Mouse (Mus musculus) brain, embryonic 14.5 days (tissue): Measurements from ENCODE around the gene Itgb3bp. TPM values are rescaled to one million over a fixed set of nuclear protein-coding genes. Genes with fewer than 3 reads are reported as not detected.

Experiments
- DNase-seq: peaks from one replicate; pipeline ENCODE4 v3.0.0-alpha.2; 2011; ENCODE audit warnings: low read depth
- CTCF ChIP-seq: fragments of 200-500 bp; IDR thresholded peaks from 2 replicates; pipeline ENCODE4 v1.5.1; 2012; ENCODE audit warnings: inconsistent platforms, mild to moderate bottlenecking, moderate library complexity, borderline replicate concordance; ENCODE audit not compliant: insufficient read depth, insufficient read length; ENCODE audit errors: extremely low read depth
- POLR2A ChIP-seq: fragments of 200-500 bp; IDR thresholded peaks from 2 replicates; pipeline ENCODE4 v1.6.1; 2012; ENCODE audit warnings: mild to moderate bottlenecking, inconsistent platforms, borderline replicate concordance; ENCODE audit not compliant: poor library complexity, insufficient read depth, insufficient read length, severe bottlenecking; ENCODE audit errors: extremely low read depth
- polyA plus RNA-seq: library from polyadenylated mRNA; depleted of rRNA; stranded (reverse); fragments of >200 nt; gene quantifications from 2 replicates; pipeline ENCODE4 v1.2.3, GENCODE M21; 2012

Itgb3bp gene
- polyA plus RNA-seq, 1 experiment, result 5.9 TPM

- no peak for TF ChIP-seq POLR2A
- TF ChIP-seq CTCF, result no peak
- no peak for DNase-seq
These were observed 112.7 kb downstream of the Itgb3bp start for GRCm38 (mm10) chr4:99816697-99817460.

DNA sequence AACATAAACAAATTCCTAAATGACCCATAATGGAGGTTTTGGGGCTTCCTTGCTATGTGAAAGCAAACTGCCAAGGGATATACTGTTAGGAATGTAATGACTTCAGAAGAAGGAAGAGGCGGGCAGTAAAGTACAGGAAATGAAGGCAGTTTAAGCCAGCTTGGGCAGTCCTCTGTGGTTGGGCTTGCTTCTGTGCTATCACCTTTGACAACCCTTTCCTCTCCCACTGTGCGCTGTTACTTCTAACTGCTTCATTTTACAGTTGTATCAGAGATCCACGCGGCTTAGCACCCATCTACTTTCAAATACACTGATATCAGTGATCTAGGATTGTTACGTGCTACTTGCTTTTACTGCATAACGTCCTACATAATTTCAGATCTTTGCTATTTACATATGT, 137.2 kb downstream of the Itgb3bp start:
- DNase-seq, result no peak
- TF ChIP-seq CTCF (no peak), POLR2A (no peak)

- TF ChIP-seq CTCF (no peak), POLR2A (no peak)
- no peak for DNase-seq
These were observed 156.6 kb downstream of the Itgb3bp start for GRCm38 (mm10) chr4:99773041-99773440.

DNA sequence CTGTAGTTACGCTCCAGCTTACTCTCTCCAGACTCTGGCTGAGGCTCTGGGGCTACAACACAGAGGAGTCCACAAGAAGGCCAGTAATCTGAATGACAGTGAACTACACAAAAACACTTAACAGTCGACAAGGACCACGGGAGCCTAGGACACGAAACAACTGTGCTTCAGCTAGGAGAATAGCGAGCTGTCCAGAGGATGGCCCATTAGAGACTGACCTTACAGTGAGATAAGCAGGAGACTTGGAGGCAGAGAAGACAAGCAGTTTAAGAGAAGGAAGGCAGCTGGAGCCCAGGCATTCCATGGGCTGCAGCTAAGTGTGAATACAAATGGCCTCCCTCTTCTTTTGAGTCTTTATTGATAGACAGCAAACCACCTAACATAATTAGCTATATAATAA, 159.1 kb downstream of the Itgb3bp start:
- no peak for TF ChIP-seq POLR2A
- no peak for TF ChIP-seq CTCF
- DNase-seq, result no peak

DNA sequence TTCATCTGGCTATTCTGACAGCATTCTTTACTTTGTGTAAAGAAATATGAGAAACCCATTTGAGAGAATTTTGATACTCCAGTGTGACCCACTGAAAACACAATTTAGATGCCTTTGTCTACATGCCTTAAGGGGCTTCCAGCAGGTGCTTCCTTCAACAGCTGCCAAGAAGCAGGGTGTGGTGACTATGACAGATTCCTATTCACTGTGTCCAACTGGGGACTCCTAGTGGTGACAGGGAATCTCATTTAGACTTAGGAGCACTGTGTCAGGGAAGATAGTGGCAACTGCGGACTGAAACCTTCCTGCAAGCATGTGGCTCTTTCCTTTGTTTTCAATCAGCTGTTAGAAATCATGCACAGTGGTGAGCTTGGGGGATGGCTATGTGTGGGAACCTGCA, 162.9 kb downstream of the Itgb3bp start:
- no peak for TF ChIP-seq POLR2A
- TF ChIP-seq CTCF, result peak; percentile 54; the same call in 1 of the 2 replicates
- DNase-seq, result peak; percentile 74

GRCm38 (mm10) chr4:99766303-99766702, 163.3 kb downstream of the Itgb3bp start:
- TF ChIP-seq CTCF, result no peak
- no peak for TF ChIP-seq POLR2A
- no peak for DNase-seq

DNA sequence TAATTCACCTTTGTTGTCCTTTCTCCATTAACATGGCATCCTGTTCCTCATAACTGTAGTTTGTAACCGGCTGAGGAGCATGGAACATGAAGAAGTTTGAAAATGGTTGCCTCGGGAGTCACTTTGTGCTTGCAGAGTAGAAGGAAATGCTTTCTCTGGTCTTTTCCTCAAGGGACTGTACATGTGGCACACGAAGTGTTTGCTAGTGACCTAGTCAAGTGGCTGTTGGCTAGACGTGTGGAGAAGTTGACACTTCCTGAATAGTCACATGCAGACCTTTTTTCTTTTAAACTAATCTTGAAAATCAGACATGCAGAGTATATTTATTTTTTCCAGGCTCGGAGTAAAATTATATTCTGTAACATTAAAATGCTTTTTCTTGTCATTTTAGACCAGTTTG, 177.2 kb downstream of the Itgb3bp start:
- no peak for TF ChIP-seq POLR2A
- TF ChIP-seq CTCF, result no peak
- no peak for DNase-seq

- peak; percentile 32 for DNase-seq
- TF ChIP-seq CTCF (no peak), POLR2A (no peak)
These were observed 189.8 kb downstream of the Itgb3bp start for GRCm38 (mm10) chr4:99739836-99740235.

GRCm38 (mm10) chr4:99725914-99726451, 203.6 kb downstream of the Itgb3bp start:
- DNase-seq, result no peak
- TF ChIP-seq POLR2A, result no peak
- no peak for TF ChIP-seq CTCF

- no peak for DNase-seq
- TF ChIP-seq CTCF (no peak), POLR2A (no peak)
These were observed 205.3 kb downstream of the Itgb3bp start for GRCm38 (mm10) chr4:99724331-99724730.

GRCm38 (mm10) chr4:99717905-99718304, 211.7 kb downstream of the Itgb3bp start:
- no peak for DNase-seq
- TF ChIP-seq POLR2A (no peak), CTCF (no peak)
